Mouse (Mus musculus): ENCODE measurements around the gene Gm5150. TPM values are rescaled to one million over a fixed set of nuclear protein-coding genes. Genes with fewer than 3 reads are reported as not detected.

The Gm5150 gene
- 0.26 and 0.58 TPM in 2 replicates for polyA plus RNA-seq (2012; rRNA removed)

DNA sequence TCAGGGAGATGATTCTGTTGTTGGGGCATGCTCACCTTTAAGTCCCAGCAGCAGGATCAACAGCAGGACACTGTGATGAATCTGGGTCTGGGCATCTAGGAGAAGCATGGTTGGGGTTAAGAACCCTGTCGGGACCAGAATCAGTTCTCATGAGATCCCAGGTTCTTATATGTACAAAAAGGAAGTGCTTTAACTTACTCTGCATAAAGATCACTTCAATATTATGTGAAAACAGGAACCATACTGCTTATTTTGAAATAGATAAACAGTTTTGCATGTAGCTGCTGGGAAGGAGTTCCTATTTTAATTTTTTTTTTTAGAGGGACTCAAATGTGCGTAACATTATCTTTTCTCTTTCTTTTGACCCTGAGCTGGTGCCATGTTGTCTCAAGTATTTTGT, at the start of gene Gm5150:
Gene Gm5150 (minus strand): TSS at position 223 of the 400 bp plus-strand sequence.

Other genes with a start within 250 kb of the Gm5150 start
- 0.06 TPM in 2 replicates for gene Sirpb1c, start 157.9 kb downstream of the Gm5150 start, polyA plus RNA-seq (2012; rRNA removed)

Measured in liver, embryonic 14 days (tissue).